Comparison of ENCODE assay signal across 15 mouse cellular contexts in genomic region chr10:112378465-112378864, GRCm38 (mm10).
"Had no signal": no experiment of that assay in that cellular context is flagged by ENCODE, and none has a peak within 500 bp of the region (broad histone marks: within the 10 kb centered on the region; RNA-seq: fewer than 3 reads in every experiment).

No protein-coding gene starts in this region.

- H3K4me2 ChIP-seq: limb, embryonic 13.5 days; midbrain, embryonic 15.5 days had no signal

- H3K4me1 ChIP-seq: limb, embryonic 13.5 days; midbrain, embryonic 10.5 days; midbrain, embryonic 15.5 days had no signal

- H3K27me3 ChIP-seq: limb, embryonic 13.5 days; midbrain, embryonic 15.5 days had no signal

- H3K4me3 ChIP-seq: limb, embryonic 13.5 days; midbrain, embryonic 10.5 days; midbrain, embryonic 15.5 days had no signal

- DNase-seq: kidney, postnatal 36 days; layer of hippocampus, adult 9-11 months; layer of hippocampus, postnatal 36 days; lung, adult 18-20 months; lung, postnatal 4 days; right cerebral cortex, adult 18-20 months; right cerebral cortex, postnatal 25 days; thymus, postnatal 4 days had no signal

- H3K36me3 ChIP-seq: limb, embryonic 13.5 days; midbrain, embryonic 10.5 days; midbrain, embryonic 15.5 days had no signal

- H3K27ac ChIP-seq: kidney, postnatal 0 days; limb, embryonic 13.5 days; liver, embryonic 14.5 days; midbrain, embryonic 10.5 days; midbrain, embryonic 15.5 days; stomach, postnatal 0 days had no signal

- ATAC-seq: lung, postnatal 0 days; midbrain, embryonic 15.5 days had no signal

- H3K9ac ChIP-seq: limb, embryonic 13.5 days; liver, embryonic 14.5 days; midbrain, embryonic 15.5 days had no signal

- H3K9me3 ChIP-seq: limb, embryonic 13.5 days; midbrain, embryonic 10.5 days; midbrain, embryonic 15.5 days had no signal
